Mouse (Mus musculus) limb, embryonic 12.5 days (tissue): ENCODE measurements around the gene Akap2. TPM values are rescaled to one million over a fixed set of nuclear protein-coding genes. Genes with fewer than 3 reads are reported as not detected.

Experiments used
- ATAC-seq: fragments of 200-750 bp; cut with Nextera tagmentation; 2 replicates; pipeline ENCODE4 v1.8.0; 2017; ENCODE audit warnings: low read depth, moderate TSS enrichment; ENCODE audit not compliant: insufficient number of reproducible peaks, insufficient read depth, low FRiP score, low TSS enrichment
- H3K27ac ChIP-seq: fragments of 300-500 bp; sonication (generic); 2 replicates; pipeline ENCODE4 v1.5.1; 2016; ENCODE audit warnings: mild to moderate bottlenecking, moderate library complexity
- H3K27me3 ChIP-seq: fragments of 300-500 bp; sonication (generic); 2 replicates; pipeline ENCODE4 v1.6.1; 2016; ENCODE audit warnings: mild to moderate bottlenecking, moderate library complexity
- H3K36me3 ChIP-seq: fragments of 300-500 bp; sonication (generic); 2 replicates; pipeline ENCODE4 v1.6.1; 2016; ENCODE audit warnings: mild to moderate bottlenecking, moderate library complexity
- H3K4me1 ChIP-seq: fragments of 300-500 bp; sonication (generic); replicated peaks from 2 replicates; pipeline ENCODE4 v1.6.1; 2016
- H3K4me2 ChIP-seq: fragments of 300-500 bp; sonication (generic); 2 replicates; pipeline ENCODE4 v1.6.1; 2016; ENCODE audit warnings: mild to moderate bottlenecking, moderate library complexity
- H3K4me3 ChIP-seq: fragments of 300-500 bp; sonication (generic); replicated peaks from 2 replicates; pipeline ENCODE4 v1.5.1; 2016; ENCODE audit warnings: mild to moderate bottlenecking
- H3K9ac ChIP-seq: fragments of 300-500 bp; sonication (generic); replicated peaks from 2 replicates; pipeline ENCODE4 v1.6.1; 2016; ENCODE audit warnings: mild to moderate bottlenecking, moderate library complexity
- H3K9me3 ChIP-seq: fragments of 300-500 bp; sonication (generic); 2 replicates; pipeline ENCODE4 v1.6.1; 2016; ENCODE audit warnings: mild to moderate bottlenecking, moderate library complexity
- WGBS: fragments of 180-500 bp; shearing (Covaris S2); methylation state at CpG from one replicate; pipeline ENCODE4 v1.1.7; 2016; 5-methylcytosine and 5-hydroxymethylcytosine counted together
- polyA plus RNA-seq: library from polyadenylated mRNA; unstranded; fragments of >200 nt; fragmentation: Nextera tagmentation; extraction: Ambion mirVana; gene quantifications from 2 replicates; pipeline ENCODE4 v1.2.1, GENCODE M21; 2016

The Akap2 gene
- polyA plus RNA-seq, 1 experiment from 2014 or later, result 32.0 TPM

DNA sequence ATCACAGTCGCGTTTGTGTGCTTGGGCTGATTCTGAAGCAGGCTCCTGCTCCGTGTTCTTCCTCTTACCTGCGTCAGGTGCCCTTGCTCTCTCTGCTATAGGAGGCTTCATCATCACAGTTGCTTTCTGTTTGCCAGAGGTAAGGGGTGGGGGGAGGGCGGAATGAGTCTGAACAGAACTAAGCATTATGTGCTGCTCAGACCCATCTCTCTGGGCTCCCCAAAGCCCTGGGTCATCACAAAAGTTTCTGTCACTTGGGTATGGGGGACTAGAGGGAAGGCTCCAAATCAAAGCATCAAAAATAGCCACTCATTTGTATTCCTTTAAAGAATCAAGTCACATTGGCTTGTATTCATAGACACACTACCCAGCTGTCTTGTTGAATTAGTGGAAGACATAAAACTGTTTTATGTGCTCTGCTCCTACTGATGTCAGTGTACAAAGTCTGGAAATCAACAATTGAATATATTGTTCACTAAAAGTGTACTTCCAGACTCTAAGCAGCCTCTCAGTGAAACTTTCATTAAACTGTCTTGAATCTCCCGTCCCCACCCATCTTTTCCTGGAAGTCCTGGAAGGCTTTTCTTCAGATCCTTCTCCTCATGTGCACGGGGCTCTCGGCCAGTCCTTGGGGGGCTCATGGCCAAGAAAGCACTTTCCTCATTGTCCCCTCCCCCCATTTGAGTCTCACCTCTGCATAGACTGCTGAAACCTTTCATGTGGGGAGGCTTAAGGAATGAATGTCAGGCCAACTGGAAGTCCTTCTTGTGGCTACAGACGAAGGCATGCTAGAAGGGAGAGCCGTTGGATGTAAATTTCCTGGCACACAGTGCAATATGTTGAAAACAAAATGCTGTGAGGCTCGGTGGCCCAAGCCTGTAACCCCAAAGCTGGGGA is 13.6 kb upstream of the Akap2 start:
- 61% methylated on average over 11 of the region's 11 CpGs for WGBS

DNA sequence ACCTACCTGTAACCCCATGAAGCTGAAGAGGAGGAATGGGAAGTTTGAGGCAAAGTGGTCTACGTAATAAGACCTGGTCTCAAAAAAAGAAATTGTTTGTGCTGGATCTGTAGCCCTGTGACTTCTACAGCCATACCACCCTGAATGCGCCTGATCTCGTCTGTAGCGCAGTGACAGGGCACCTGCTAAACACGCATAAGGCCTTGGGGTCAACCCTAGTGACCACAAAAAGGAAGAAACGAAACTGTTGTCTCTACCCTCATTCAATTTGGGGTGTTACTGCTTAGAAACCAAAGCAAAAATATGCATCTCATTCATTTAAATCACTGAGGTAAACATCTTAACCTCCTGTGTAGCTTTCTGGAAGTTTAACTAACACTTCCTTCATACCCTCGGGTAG is 12.9 kb upstream of the Akap2 start:
- WGBS, result 94% methylated on average over 7 of the region's 7 CpGs
- Histone ChIP-seq H3K36me3 (peaks cover 6% of the 10 kb centered on the region), H3K4me2 (no peak overlapping the region), H3K4me3 (no peak overlapping the region), H3K9ac (no peak overlapping the region), H3K27me3 (no peaks in the 10 kb centered on the region), H3K27ac (no peak overlapping the region), H3K9me3 (no peaks in the 10 kb centered on the region), H3K4me1 (peaks cover 13% of the 10 kb centered on the region)
- no peak for ATAC-seq

More for the DNA sequence above, 13.6 kb upstream of the Akap2 start:
- Histone ChIP-seq H3K9ac (no peak overlapping the region), H3K36me3 (no peaks in the 10 kb centered on the region; the same call in 1 of the 2 replicates), H3K27ac (peak overlapping the region; percentile 37; the same call in 1 of the 2 replicates), H3K9me3 (no peaks in the 10 kb centered on the region), H3K4me1 (peaks cover 13% of the 10 kb centered on the region), H3K4me3 (no peak overlapping the region), H3K27me3 (no peaks in the 10 kb centered on the region), H3K4me2 (no peak overlapping the region)
- ATAC-seq, result no peak

DNA sequence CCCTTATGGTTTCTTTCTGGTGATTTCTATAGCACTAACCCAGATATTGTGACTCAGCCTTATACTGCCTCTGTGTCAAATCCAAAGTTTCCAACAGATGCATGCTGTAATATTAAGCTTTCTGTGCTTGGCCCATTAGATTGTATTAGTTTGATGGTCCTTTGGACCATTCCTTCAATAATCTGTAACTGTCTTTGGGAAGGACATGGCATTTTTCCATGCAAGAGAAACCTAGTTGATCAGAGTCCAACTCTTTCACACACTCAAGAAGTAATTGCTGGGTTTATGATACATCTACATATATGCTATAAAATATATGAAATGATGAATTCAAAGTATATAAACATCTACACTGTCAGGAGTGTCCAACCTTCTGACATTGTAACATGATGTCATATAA is 1.6 kb upstream of the Akap2 start:
- Histone ChIP-seq H3K9ac (no peak overlapping the region), H3K4me3 (no peak overlapping the region), H3K27ac (no peak overlapping the region), H3K4me2 (no peak overlapping the region), H3K9me3 (no peaks in the 10 kb centered on the region), H3K36me3 (no peaks in the 10 kb centered on the region), H3K27me3 (no peaks in the 10 kb centered on the region), H3K4me1 (peaks cover 44% of the 10 kb centered on the region)
- ATAC-seq, result no peak

DNA sequence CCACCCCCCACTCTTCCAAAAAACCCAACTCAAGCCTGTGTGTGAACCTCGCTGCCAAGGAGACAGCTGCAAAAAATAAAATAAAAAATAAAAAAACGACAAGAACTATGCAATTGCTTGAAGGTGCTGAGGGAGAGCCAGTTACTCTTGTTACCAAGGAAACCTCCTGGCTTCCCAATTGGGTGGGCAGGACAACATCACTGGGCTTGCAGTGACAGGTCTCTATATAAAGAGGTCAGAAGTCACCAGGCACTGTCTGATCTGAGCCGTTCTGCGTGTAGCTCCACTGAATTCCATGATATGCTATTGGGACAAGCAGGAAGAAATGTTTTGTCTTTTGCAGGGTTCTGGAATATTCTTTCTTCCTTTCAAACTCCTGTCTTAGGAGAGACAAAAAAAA is 722 bp upstream of the Akap2 start:
- Histone ChIP-seq H3K9me3 (no peaks in the 10 kb centered on the region), H3K9ac (no peak overlapping the region), H3K4me3 (no peak overlapping the region), H3K4me2 (no peak overlapping the region), H3K27ac (no peak overlapping the region), H3K4me1 (peaks cover 49% of the 10 kb centered on the region), H3K36me3 (no peaks in the 10 kb centered on the region), H3K27me3 (no peaks in the 10 kb centered on the region)
- no peak for ATAC-seq
- 17% methylated on average over 4 of the region's 4 CpGs for WGBS

DNA sequence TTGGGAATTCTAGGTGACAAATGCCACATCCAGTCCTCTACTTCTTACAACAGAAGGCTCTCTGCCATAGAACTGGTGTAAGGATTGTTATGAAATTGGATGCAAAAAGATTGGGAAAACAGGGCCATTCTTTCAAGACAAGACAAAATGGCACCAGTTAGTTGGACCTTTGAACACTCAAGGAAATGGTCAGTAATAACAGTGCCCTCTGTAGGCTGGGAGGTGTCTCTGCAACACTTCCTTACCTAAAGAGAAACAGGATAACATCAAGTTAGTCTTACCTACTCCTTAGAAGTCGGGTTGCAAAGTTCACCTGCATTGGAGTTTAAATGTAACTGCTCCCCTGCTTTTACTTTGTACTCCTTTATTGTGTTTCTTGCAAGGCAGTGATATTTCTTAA is 1.9 kb downstream of the Akap2 start:
- ATAC-seq, result no peak
- Histone ChIP-seq H3K36me3 (no peaks in the 10 kb centered on the region), H3K4me2 (no peak overlapping the region), H3K4me3 (no peak overlapping the region), H3K4me1 (peaks cover 39% of the 10 kb centered on the region), H3K27ac (no peak overlapping the region), H3K9me3 (no peaks in the 10 kb centered on the region), H3K9ac (no peak overlapping the region), H3K27me3 (no peaks in the 10 kb centered on the region)
- WGBS, result 92% methylated on average over 1 of the region's 1 CpGs

DNA sequence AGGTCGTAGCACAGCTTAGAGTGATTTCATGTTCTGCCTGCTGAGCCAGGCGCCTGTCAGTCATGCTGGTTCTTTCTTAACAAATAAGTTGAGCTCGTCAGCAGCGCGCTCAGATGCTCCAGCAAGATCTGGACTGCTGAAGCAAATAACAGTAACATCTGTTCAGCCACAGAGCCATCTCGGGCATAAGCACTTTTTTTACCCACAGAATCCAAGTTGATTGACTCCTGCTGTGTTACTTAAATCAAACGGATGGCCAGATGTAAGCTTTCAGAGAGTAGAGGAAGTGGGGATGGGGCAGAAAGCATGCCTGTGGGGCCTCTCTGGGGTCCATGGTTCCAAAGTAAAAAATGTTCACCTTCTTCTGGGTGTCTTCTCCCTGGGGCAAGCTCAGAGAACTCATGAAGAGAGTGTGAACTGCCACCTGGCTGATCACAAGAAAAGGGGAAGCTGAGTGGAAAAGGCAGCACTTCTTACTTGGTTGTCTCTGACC is 3.5 kb downstream of the Akap2 start:
- no peak overlapping the region; the same call in 1 of the 2 replicates for H3K4me2 ChIP-seq
- no peak overlapping the region for H3K9ac ChIP-seq
- H3K27ac ChIP-seq, result peak overlapping the region; percentile 73; the same call in 1 of the 2 replicates
- no peaks in the 10 kb centered on the region for H3K27me3 ChIP-seq
- WGBS, result 13% methylated on average over 7 of the region's 7 CpGs
- H3K36me3 ChIP-seq, result no peaks in the 10 kb centered on the region
- no peak overlapping the region for H3K4me3 ChIP-seq
- H3K9me3 ChIP-seq, result no peaks in the 10 kb centered on the region
- ATAC-seq, result no peak
- peaks cover 27% of the 10 kb centered on the region for H3K4me1 ChIP-seq

DNA sequence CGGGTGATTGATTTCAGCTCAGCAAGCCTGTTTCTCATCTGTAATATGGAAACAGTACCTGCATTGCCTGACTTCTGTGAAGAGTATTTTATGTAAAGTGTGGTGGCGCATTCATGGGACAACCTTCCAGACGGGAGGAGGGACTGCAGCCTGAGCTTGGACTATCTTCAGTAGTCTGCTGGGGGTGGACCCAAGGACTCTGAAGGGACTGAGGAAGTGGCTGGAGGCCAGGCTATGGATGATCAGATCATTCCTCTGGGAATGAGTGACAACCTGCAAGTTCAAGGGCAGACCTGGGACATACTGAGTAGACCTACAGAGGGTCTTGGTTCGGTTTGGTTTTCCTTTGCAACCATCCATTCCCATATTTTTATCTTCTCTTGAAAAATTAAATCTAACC is 4.8 kb downstream of the Akap2 start:
- Histone ChIP-seq H3K4me1 (peaks cover 16% of the 10 kb centered on the region), H3K4me2 (no peak overlapping the region), H3K9me3 (no peaks in the 10 kb centered on the region), H3K27ac (no peak overlapping the region), H3K9ac (no peak overlapping the region), H3K27me3 (no peaks in the 10 kb centered on the region), H3K4me3 (no peak overlapping the region), H3K36me3 (no peaks in the 10 kb centered on the region)
- ATAC-seq, result no peak
- 67% methylated on average over 4 of the region's 4 CpGs for WGBS

DNA sequence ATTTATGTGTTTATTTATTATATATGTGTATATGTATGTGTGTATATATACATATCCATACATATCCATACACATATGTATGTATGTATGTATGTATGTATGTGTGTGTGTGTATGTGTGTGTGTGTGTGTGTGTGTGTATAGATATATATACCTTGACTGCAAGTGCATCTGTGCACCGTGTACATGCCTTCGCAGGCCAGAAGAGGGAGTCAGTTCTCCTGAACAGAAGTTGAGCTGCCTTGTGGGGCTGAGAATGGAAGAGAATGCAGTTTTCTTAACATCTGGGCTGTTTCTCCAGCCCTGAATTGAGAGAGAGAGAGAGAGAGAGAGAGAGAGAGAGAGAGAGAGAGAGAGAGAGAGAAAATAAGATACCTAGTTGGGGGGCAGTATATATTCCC is 6.2 kb downstream of the Akap2 start:
- WGBS, result 49% methylated on average over 2 of the region's 2 CpGs
- Histone ChIP-seq H3K36me3 (no peaks in the 10 kb centered on the region), H3K27ac (no peak overlapping the region), H3K9ac (no peak overlapping the region), H3K4me1 (peaks cover 13% of the 10 kb centered on the region), H3K9me3 (no peaks in the 10 kb centered on the region), H3K27me3 (no peaks in the 10 kb centered on the region), H3K4me3 (no peak overlapping the region), H3K4me2 (no peak overlapping the region)
- ATAC-seq, result no peak

DNA sequence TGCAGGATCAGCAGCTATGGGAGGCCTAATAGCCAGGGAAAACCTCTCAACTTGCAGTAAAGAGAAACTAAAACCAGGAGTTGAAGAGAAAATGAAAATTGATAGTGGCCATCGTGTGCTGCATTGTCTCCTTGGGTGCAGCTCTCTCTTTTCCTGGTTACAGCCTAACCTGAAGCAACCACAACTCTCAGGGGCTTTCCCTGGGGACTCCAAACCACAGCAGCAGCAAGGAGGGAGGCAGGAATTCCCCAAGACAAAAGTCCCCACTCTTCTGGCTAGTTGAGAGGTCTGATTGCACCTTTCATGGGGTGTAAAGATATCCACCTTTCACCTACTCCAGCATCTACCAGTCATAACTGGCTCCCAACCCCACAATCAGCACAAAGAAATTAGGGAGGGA is 8.1 kb downstream of the Akap2 start:
- no peak for ATAC-seq
- Histone ChIP-seq H3K4me1 (peaks cover 7% of the 10 kb centered on the region), H3K9me3 (no peaks in the 10 kb centered on the region), H3K4me3 (no peak overlapping the region), H3K27ac (no peak overlapping the region), H3K9ac (no peak overlapping the region), H3K4me2 (no peak overlapping the region), H3K27me3 (no peaks in the 10 kb centered on the region), H3K36me3 (no peaks in the 10 kb centered on the region)
- WGBS, result 65% methylated on average over 1 of the region's 1 CpGs

DNA sequence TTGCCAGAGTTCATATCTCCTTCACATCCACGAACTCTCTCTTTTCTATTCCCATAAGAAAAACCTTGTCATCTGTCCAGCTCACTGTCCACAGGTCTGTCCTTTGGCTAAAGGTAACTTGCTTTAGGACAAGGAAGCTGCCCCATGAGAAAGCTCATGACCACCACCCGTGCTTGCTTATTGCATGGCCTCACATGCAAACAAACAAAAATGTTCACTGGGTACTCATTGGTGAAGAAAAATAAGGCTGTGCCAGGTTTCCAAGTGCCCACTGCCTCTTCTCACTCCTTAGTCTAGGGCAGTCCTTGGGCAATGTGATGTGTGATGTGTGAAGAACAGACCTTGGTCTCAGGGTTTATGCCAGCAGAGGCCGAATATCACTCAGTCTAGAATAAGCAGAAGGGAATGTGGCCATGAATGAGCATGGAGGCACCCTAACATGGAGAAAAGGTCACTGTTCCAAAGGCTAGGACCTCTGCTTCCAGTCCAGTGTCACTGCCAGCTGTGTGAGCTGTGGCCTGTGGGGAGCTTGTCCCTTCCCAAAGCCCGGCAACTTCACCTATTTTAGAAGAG is 11.2 kb downstream of the Akap2 start:
- no peak overlapping the region for H3K9ac ChIP-seq
- no peaks in the 10 kb centered on the region for H3K36me3 ChIP-seq
- H3K9me3 ChIP-seq, result no peaks in the 10 kb centered on the region
- H3K4me1 ChIP-seq, result no peaks in the 10 kb centered on the region
- no peak overlapping the region for H3K4me3 ChIP-seq
- H3K4me2 ChIP-seq, result no peak overlapping the region
- no peak for ATAC-seq
- 80% methylated on average over 4 of the region's 4 CpGs for WGBS
- no peaks in the 10 kb centered on the region for H3K27me3 ChIP-seq
- no peak overlapping the region for H3K27ac ChIP-seq

DNA sequence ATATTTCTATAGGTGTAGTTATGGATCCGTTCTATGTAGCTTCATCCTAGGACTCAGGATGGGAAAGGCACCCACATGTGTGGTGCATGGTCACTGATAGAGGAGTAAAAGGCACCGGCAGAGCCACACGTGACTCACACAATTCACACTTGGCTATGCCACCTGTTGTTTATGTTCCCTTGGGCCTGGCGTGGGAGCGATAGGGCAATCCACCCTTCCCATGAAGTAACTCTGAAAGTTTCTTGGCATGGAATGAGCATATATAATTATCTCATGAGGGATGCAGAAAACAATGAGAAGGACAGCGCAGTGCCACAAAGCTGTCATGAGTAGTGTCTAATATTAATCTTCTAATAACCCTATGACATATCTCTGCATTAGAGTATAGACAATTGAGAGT is 12.6 kb downstream of the Akap2 start:
- H3K9me3 ChIP-seq, result no peaks in the 10 kb centered on the region
- no peaks in the 10 kb centered on the region for H3K4me1 ChIP-seq
- no peaks in the 10 kb centered on the region for H3K27me3 ChIP-seq
- H3K4me3 ChIP-seq, result no peak overlapping the region
- ATAC-seq, result no peak
- no peak overlapping the region for H3K9ac ChIP-seq
- H3K36me3 ChIP-seq, result no peaks in the 10 kb centered on the region
- no peak overlapping the region for H3K27ac ChIP-seq
- no peak overlapping the region for H3K4me2 ChIP-seq
- 89% methylated on average over 6 of the region's 6 CpGs for WGBS
